Comparison of ENCODE assay signal across 29 mouse cellular contexts in the genomic region with DNA sequence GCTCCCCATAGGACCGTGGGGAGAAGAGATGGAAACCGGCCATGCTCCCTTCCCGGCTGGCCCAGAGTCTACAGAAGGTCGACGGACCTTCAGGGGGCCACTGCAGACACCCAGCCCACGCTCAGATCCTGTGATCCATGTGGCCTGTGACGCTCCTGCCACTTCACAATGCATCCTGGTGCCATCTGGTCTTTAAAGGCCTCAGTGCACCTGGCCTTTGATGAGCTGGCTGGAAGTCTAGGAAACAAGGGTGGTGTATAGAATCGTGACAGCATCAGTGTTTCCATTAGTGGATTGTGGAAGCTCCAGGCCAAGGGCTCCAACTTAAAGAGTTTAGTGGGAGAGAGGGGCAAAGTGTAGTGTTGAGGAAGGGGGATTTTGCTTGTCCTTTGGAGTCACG. TPM values are rescaled to one million over a fixed set of nuclear protein-coding genes. Genes with fewer than 3 reads are reported as not detected.
"Had no signal": no experiment of that assay in that cellular context is flagged by ENCODE, and none has a peak within 500 bp of the region (broad histone marks: within the 10 kb centered on the region; RNA-seq: fewer than 3 reads in every experiment).

A gene (minus strand): TSS at position 101 of the 400 bp plus-strand sequence.

- H3K27me3 ChIP-seq: kidney, embryonic 15.5 days; liver, embryonic 13.5 days; midbrain, embryonic 12.5 days; neural tube, embryonic 13.5 days; stomach, embryonic 15.5 days had no signal

- H3K4me3 ChIP-seq: kidney, embryonic 15.5 days; left cerebral cortex, adult 2 months; liver, embryonic 13.5 days; midbrain, embryonic 12.5 days; myocyte; neural tube, embryonic 13.5 days; stomach, embryonic 15.5 days had no signal

- H3K9me3 ChIP-seq: kidney, embryonic 15.5 days; liver, embryonic 13.5 days; midbrain, embryonic 12.5 days; neural tube, embryonic 13.5 days; stomach, embryonic 15.5 days had no signal

- H3K4me1 ChIP-seq: kidney, embryonic 15.5 days; liver, embryonic 13.5 days; neural tube, embryonic 13.5 days; stomach, embryonic 15.5 days had no signal

- DNase-seq: kidney, adult 2 months; kidney, postnatal 10 days; kidney, postnatal 36 days; liver, embryonic 13.5 days; lung, adult 2 months; lung, postnatal 14 days; lung, postnatal 4 days; retina, postnatal 1 day; right cerebral cortex, postnatal 25 days; spleen, adult 18-20 months; thymus, adult 2 months; thymus, postnatal 14 days; thymus, postnatal 4 days had no signal

- ATAC-seq: midbrain, embryonic 16.5 days had no signal

- H3K27ac ChIP-seq: kidney, embryonic 15.5 days; left cerebral cortex, adult 2 months; liver, embryonic 13.5 days; midbrain, embryonic 12.5 days; neural tube, embryonic 13.5 days; stomach, embryonic 15.5 days had no signal

- H3K36me3 ChIP-seq: kidney, embryonic 15.5 days; liver, embryonic 13.5 days; midbrain, embryonic 12.5 days; neural tube, embryonic 13.5 days; stomach, embryonic 15.5 days had no signal

RNA-seq across cellular contexts. Expression of the gene that starts here (rescaled TPM):
- total RNA-seq: left cerebral cortex, postnatal 10 days; liver, adult 2 months; megakaryocyte progenitor cell, adult 5-6 weeks; megakaryocyte-erythroid progenitor cell, adult 5-6 weeks; neutrophil, adult 5-6 weeks had no signal
- polyA plus RNA-seq: kidney, embryonic 15.5 days; limb, embryonic 11.5 days; limb, embryonic 14.5 days; liver, adult 2 months; liver, embryonic 13.5 days; liver, embryonic 16.5 days; lung, adult 2 months; lung, embryonic 16.5 days; midbrain, embryonic 12.5 days; midbrain, embryonic 16.5 days; myocyte; neural tube, embryonic 13.5 days; stomach, embryonic 15.5 days; thymus, adult 2 months had no signal
